Mouse (Mus musculus) myocyte (in vitro differentiated cells): ENCODE measurements around the gene Vmn1r46.
"Not testable (repeated sequence)": the region's sequence is repeated elsewhere in the genome, so short reads cannot be mapped to it uniquely, and the experiment has no call there.

Source experiments
- MAX ChIP-seq: IDR thresholded peaks from one replicate; pipeline ENCODE4 v1.6.1; 2011; ENCODE audit warnings: low read depth, mild to moderate bottlenecking, control low read depth
- POLR2A ChIP-seq: IDR thresholded peaks from one replicate; pipeline ENCODE4 v1.6.1; 2011; ENCODE audit warnings: low read depth, mild to moderate bottlenecking, control low read depth, moderate library complexity; ENCODE audit not compliant: insufficient read length

- not testable (repeated sequence) for TF ChIP-seq POLR2A, MAX
Observed at GRCm38 (mm10) chr6:89940498-89940897, 28.6 kb upstream of the Vmn1r46 start, which contains the start of gene Vmn1r45.
